In genomic region chr19:40402155-40402963, GRCm38 (mm10) we compare ENCODE assay signal across 7 mouse cellular contexts.
A peak's percentile ranks its signal among the peaks of the same experiment; 100 is the strongest.
DNase-seq lines count a peak whose midpoint lies in the region; ATAC-seq and TF ChIP-seq lines count a peak whose summit lies in the region.

No protein-coding gene starts in this region.

- no peak overlapping the region for H3K4me3 ChIP-seq in liver, postnatal 0 days (ENCODE audit: low read depth, low read length)
- H3K4me3 ChIP-seq in forebrain, embryonic 13.5 days: no peak overlapping the region

- H3K4me1 ChIP-seq in liver, postnatal 0 days (ENCODE audit: insufficient read depth): peaks cover 30% of the 10 kb centered on the region
- H3K4me1 ChIP-seq in forebrain, embryonic 13.5 days: no peaks in the 10 kb centered on the region

- peak overlapping the region; percentile 63 for H3K27ac ChIP-seq in liver, postnatal 0 days (ENCODE audit: low read depth)
- H3K27ac ChIP-seq in forebrain, embryonic 13.5 days: no peak overlapping the region

- TF ChIP-seq EP300 in liver, postnatal 0 days (IDR thresholded peaks at IDR 0.05; ENCODE audit: low read depth): peak; percentile 54; the same call in 1 of the 2 replicates

- DNase-seq in urinary bladder, postnatal 14 days (ENCODE audit: low spot score): peak; percentile 60
- no peak for DNase-seq in urinary bladder, postnatal 4 days (ENCODE audit: low spot score in 2 of 2)
- DNase-seq in heart, postnatal 4 days: peak; percentile 27
- DNase-seq in liver, postnatal 0 days: peak; percentile 67
- no peak for DNase-seq in cerebellum, postnatal 10 days

- no peaks in the 10 kb centered on the region for H3K9me3 ChIP-seq in liver, postnatal 0 days (ENCODE audit: low read length)
- H3K9me3 ChIP-seq in forebrain, embryonic 13.5 days (replicated peaks): no peaks in the 10 kb centered on the region

- TF ChIP-seq CTCF in liver, postnatal 0 days (IDR thresholded peaks at IDR 0.05; ENCODE audit: low read depth): no peak

- no peak overlapping the region for H3K4me2 ChIP-seq in liver, postnatal 0 days (ENCODE audit: low read depth, low read length)
- H3K4me2 ChIP-seq in forebrain, embryonic 13.5 days: no peak overlapping the region

- H3K9ac ChIP-seq in liver, postnatal 0 days (replicated peaks): no peak overlapping the region
- H3K9ac ChIP-seq in forebrain, embryonic 13.5 days: no peak overlapping the region

- peak; percentile 21; the same call in 1 of the 2 replicates for ATAC-seq in liver, postnatal 0 days
- no peak for ATAC-seq in forebrain, embryonic 13.5 days
- no peak for ATAC-seq in activated CD4-positive, CD25-positive, alpha-beta regulatory T cell, adult 4 months

- H3K36me3 ChIP-seq in liver, postnatal 0 days (replicated peaks; ENCODE audit: insufficient read depth, low read length): no peaks in the 10 kb centered on the region
- H3K36me3 ChIP-seq in forebrain, embryonic 13.5 days (ENCODE audit: poor library complexity, severe bottlenecking): peaks cover 18% of the 10 kb centered on the region

- no peaks in the 10 kb centered on the region for H3K27me3 ChIP-seq in liver, postnatal 0 days (ENCODE audit: insufficient read depth, low read length)
- H3K27me3 ChIP-seq in forebrain, embryonic 13.5 days: no peaks in the 10 kb centered on the region

- WGBS in liver, postnatal 0 days (ENCODE audit: insufficient replicate concordance): 32% methylated on average over 15 of the region's 15 CpGs
- WGBS in forebrain, embryonic 13.5 days: 89% methylated on average over 15 of the region's 15 CpGs

Comparison
In these comparisons a context has a peak if more than half of its experiments do, and no peak if none do; other contexts are left out.
1. DNase-seq: peak in urinary bladder, postnatal 14 days (single experiment), heart, postnatal 4 days (single experiment) and liver, postnatal 0 days (single experiment); none in urinary bladder, postnatal 4 days (0 of 2) and cerebellum, postnatal 10 days (0 of 2).